Mouse (Mus musculus): ENCODE measurements around the gene Map1lc3b. TPM values are rescaled to one million over a fixed set of nuclear protein-coding genes. Genes with fewer than 3 reads are reported as not detected.

The Map1lc3b gene
- 86.5 and 98.6 TPM in 2 replicates for polyA plus RNA-seq (2011; ENCODE audit: insufficient read depth, insufficient read length, low read depth, missing spikeins)

DNA sequence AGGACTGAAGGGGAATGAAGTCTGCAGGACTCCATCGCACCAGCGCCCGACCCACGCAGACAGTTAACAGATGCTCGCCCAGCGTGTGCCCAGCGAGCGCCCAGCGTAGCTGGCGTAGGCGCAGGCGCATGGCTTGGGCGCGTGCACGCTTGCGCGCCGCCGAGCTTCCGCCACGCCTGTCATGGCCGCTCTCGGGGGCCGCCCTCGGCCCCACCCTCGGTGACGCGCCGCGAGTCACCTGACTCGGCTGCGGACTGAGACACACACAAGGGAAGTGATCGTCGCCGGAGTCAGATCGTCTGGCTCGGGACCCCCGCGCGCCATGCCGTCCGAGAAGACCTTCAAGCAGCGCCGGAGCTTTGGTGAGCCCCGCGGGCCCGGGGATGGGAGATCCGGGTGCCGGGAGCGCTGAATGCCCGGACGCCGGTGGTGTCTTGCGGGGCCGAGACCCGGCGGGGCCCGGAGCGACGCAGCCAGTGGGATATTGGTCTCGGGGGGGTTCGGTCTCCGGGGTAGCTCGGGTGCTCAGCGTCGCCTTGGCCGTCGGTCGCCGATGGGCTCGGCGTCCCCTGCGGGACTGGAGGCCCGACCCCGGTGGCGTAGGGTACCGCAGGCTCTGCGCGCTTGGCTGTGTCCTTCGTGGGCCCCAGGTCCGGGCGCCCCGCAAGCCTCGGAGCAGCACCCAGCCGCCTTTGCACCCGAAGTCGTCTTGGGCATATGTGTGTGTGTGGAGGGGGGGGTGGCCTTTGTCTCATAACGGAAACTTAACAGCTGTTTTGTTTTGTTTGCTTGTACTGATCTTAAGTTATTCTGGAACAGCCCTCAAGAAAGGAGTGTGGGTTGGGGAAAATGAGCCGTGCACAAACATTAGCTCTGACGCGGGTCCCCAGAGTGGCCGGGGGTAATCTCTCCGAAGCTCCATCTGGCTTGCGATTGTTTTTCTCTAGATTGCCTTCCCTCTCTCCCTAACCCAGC, at the start of gene Map1lc3b:
TSS of gene Map1lc3b (plus strand) at position 159 of the 975 bp plus-strand sequence.
- peak within 1 kb of the TSS; percentile 40 for H3K27ac ChIP-seq (ENCODE audit: insufficient read depth, low read length)
- H3K4me1 ChIP-seq (ENCODE audit: control insufficient read depth, insufficient read depth, low read length) = peaks cover 8% of the 10 kb centered on the region
- no peaks in the 10 kb centered on the region for H3K9me3 ChIP-seq (replicated peaks; ENCODE audit: control insufficient read depth, insufficient read depth, low read length, poor library complexity, severe bottlenecking)
- peak within 1 kb of the TSS; percentile 90 for H3K4me3 ChIP-seq (ENCODE audit: low read depth, low read length)
- peak within 1 kb of the TSS; percentile 96 for H3K9ac ChIP-seq (ENCODE audit: low read depth, poor library complexity, severe bottlenecking)
- TF ChIP-seq EP300 (IDR thresholded peaks at IDR 0.05; ENCODE audit: insufficient read depth, low read depth, low read length) (peak; percentile 63; the same call in 1 of the 2 replicates), CTCF (IDR thresholded peaks at IDR 0.05; ENCODE audit: low read depth, low read length) (no peak), POLR2A (IDR thresholded peaks at IDR 0.05; ENCODE audit: insufficient read depth, low read length) (peak; percentile 79)
- H3K27me3 ChIP-seq (ENCODE audit: control insufficient read depth, insufficient read depth, low read length, poor library complexity, severe bottlenecking) = no peaks in the 10 kb centered on the region
- peaks cover 16% of the 10 kb centered on the region for H3K36me3 ChIP-seq (ENCODE audit: control insufficient read depth, insufficient read depth, low read length, poor library complexity, severe bottlenecking)

GRCm38 (mm10) chr8:121541862-121542261, 48.3 kb upstream of the Map1lc3b start:
- Histone ChIP-seq H3K4me3 (ENCODE audit: low read depth, low read length) (no peak overlapping the region; the same call in 1 of the 2 replicates), H3K36me3 (ENCODE audit: control insufficient read depth, insufficient read depth, low read length, poor library complexity, severe bottlenecking) (no peaks in the 10 kb centered on the region), H3K27ac (ENCODE audit: insufficient read depth, low read length) (no peak overlapping the region), H3K4me1 (ENCODE audit: control insufficient read depth, insufficient read depth, low read length) (no peaks in the 10 kb centered on the region), H3K27me3 (ENCODE audit: control insufficient read depth, insufficient read depth, low read length, poor library complexity, severe bottlenecking) (no peaks in the 10 kb centered on the region), H3K9me3 (replicated peaks; ENCODE audit: control insufficient read depth, insufficient read depth, low read length, poor library complexity, severe bottlenecking) (no peaks in the 10 kb centered on the region), H3K9ac (ENCODE audit: low read depth, poor library complexity, severe bottlenecking) (no peak overlapping the region)
- TF ChIP-seq POLR2A (IDR thresholded peaks at IDR 0.05; ENCODE audit: insufficient read depth, low read length) (no peak), CTCF (IDR thresholded peaks at IDR 0.05; ENCODE audit: low read depth, low read length) (no peak), EP300 (IDR thresholded peaks at IDR 0.05; ENCODE audit: insufficient read depth, low read depth, low read length) (no peak)

GRCm38 (mm10) chr8:121542901-121543300, 47.3 kb upstream of the Map1lc3b start:
- H3K36me3 ChIP-seq (ENCODE audit: control insufficient read depth, insufficient read depth, low read length, poor library complexity, severe bottlenecking) = no peaks in the 10 kb centered on the region
- H3K9me3 ChIP-seq (replicated peaks; ENCODE audit: control insufficient read depth, insufficient read depth, low read length, poor library complexity, severe bottlenecking) = no peaks in the 10 kb centered on the region
- TF ChIP-seq EP300 (IDR thresholded peaks at IDR 0.05; ENCODE audit: insufficient read depth, low read depth, low read length) (no peak), CTCF (IDR thresholded peaks at IDR 0.05; ENCODE audit: low read depth, low read length) (no peak), POLR2A (IDR thresholded peaks at IDR 0.05; ENCODE audit: insufficient read depth, low read length) (no peak)
- no peaks in the 10 kb centered on the region for H3K27me3 ChIP-seq (ENCODE audit: control insufficient read depth, insufficient read depth, low read length, poor library complexity, severe bottlenecking)
- H3K4me1 ChIP-seq (ENCODE audit: control insufficient read depth, insufficient read depth, low read length) = no peaks in the 10 kb centered on the region
- no peak overlapping the region for H3K27ac ChIP-seq (ENCODE audit: insufficient read depth, low read length)
- no peak overlapping the region for H3K4me3 ChIP-seq (ENCODE audit: low read depth, low read length)
- H3K9ac ChIP-seq (ENCODE audit: low read depth, poor library complexity, severe bottlenecking) = no peak overlapping the region

- Histone ChIP-seq H3K9me3 (replicated peaks; ENCODE audit: control insufficient read depth, insufficient read depth, low read length, poor library complexity, severe bottlenecking) (no peaks in the 10 kb centered on the region), H3K27ac (ENCODE audit: insufficient read depth, low read length) (no peak within 1 kb of the TSS), H3K9ac (ENCODE audit: low read depth, poor library complexity, severe bottlenecking) (no peak within 1 kb of the TSS), H3K27me3 (ENCODE audit: control insufficient read depth, insufficient read depth, low read length, poor library complexity, severe bottlenecking) (no peaks in the 10 kb centered on the region), H3K4me1 (ENCODE audit: control insufficient read depth, insufficient read depth, low read length) (no peaks in the 10 kb centered on the region), H3K36me3 (ENCODE audit: control insufficient read depth, insufficient read depth, low read length, poor library complexity, severe bottlenecking) (no peaks in the 10 kb centered on the region), H3K4me3 (ENCODE audit: low read depth, low read length) (no peak within 1 kb of the TSS)
- TF ChIP-seq POLR2A (IDR thresholded peaks at IDR 0.05; ENCODE audit: insufficient read depth, low read length) (no peak), EP300 (IDR thresholded peaks at IDR 0.05; ENCODE audit: insufficient read depth, low read depth, low read length) (no peak), CTCF (IDR thresholded peaks at IDR 0.05; ENCODE audit: low read depth, low read length) (no peak)
Measured at GRCm38 (mm10) chr8:121544276-121544785, 45.8 kb upstream of the Map1lc3b start, which contains the start of gene 1700018B08Rik. Gene 1700018B08Rik (minus strand): TSS chr8:121544320.

DNA sequence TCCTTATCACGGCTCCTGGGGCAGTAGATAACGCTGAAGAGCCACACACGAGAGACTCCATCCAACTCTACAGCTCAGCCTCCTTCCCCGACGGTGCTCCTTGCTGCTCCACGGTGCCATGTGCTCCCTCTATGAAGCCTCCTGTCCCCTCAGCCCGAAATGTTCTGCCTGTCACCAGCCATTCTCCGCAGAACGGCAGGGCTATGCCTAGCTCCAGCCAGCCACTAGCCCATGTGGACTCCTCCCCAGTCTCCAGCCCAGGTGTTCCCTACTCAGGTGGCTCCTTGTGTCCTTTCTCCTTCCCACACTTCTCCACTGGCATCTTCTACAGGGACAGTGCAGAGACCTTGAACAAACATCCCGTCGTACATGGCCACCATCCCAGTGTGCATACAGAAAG, 45.2 kb upstream of the Map1lc3b start:
- Histone ChIP-seq H3K4me3 (ENCODE audit: low read depth, low read length) (no peak overlapping the region), H3K36me3 (ENCODE audit: control insufficient read depth, insufficient read depth, low read length, poor library complexity, severe bottlenecking) (no peaks in the 10 kb centered on the region), H3K27ac (ENCODE audit: insufficient read depth, low read length) (no peak overlapping the region), H3K27me3 (ENCODE audit: control insufficient read depth, insufficient read depth, low read length, poor library complexity, severe bottlenecking) (no peaks in the 10 kb centered on the region), H3K4me1 (ENCODE audit: control insufficient read depth, insufficient read depth, low read length) (no peaks in the 10 kb centered on the region), H3K9ac (ENCODE audit: low read depth, poor library complexity, severe bottlenecking) (no peak overlapping the region), H3K9me3 (replicated peaks; ENCODE audit: control insufficient read depth, insufficient read depth, low read length, poor library complexity, severe bottlenecking) (no peaks in the 10 kb centered on the region)
- no peak for TF ChIP-seq CTCF (IDR thresholded peaks at IDR 0.05; ENCODE audit: low read depth, low read length)
- no peak for TF ChIP-seq POLR2A (IDR thresholded peaks at IDR 0.05; ENCODE audit: insufficient read depth, low read length)
- no peak for TF ChIP-seq EP300 (IDR thresholded peaks at IDR 0.05; ENCODE audit: insufficient read depth, low read depth, low read length)
